Mouse (Mus musculus) MEL (cell line): ENCODE data around the gene Chchd10.

Experiments
- BHLHE40 ChIP-seq: IDR thresholded peaks from 2 replicates; pipeline ENCODE4 v1.6.1; 2012; ENCODE audit warnings: low read depth, mild to moderate bottlenecking, inconsistent platforms, low read length, improper control_type of control experiment, borderline replicate concordance
- CTCF ChIP-seq, 3 experiments: IDR thresholded peaks in 2 of 3; conservative IDR thresholded peaks in 1 of 3; 2 replicates each; pipeline ENCODE4 v1.5.1; 2011 to 2012; ENCODE audit warnings: low read length in 3 of 3, low read depth in 2 of 3, mild to moderate bottlenecking in 2 of 3, improper control_type of control experiment in 1 of 3, inconsistent platforms in 1 of 3, mixed read lengths in 1 of 3, moderate library complexity in 1 of 3; ENCODE audit not compliant: control insufficient read depth in 1 of 3, insufficient read depth in 1 of 3, poor library complexity in 1 of 3, severe bottlenecking in 1 of 3
- EP300 ChIP-seq, 2 experiments: IDR thresholded peaks; 2 replicates each; pipeline ENCODE4 v1.6.1; 2011; ENCODE audit warnings: improper control_type of control experiment in 2 of 2, low read length in 2 of 2, low read depth in 1 of 2, mild to moderate bottlenecking in 1 of 2
- GATA1 ChIP-seq: IDR thresholded peaks from 2 replicates; pipeline ENCODE4 v1.6.1; 2011; ENCODE audit warnings: low read depth, low read length, improper control_type of control experiment
- JUND ChIP-seq: IDR thresholded peaks from 2 replicates; pipeline ENCODE4 v1.6.1; 2011; ENCODE audit warnings: low read depth, mild to moderate bottlenecking, improper control_type of control experiment, low read length
- POLR2A ChIP-seq, 2 experiments: IDR thresholded peaks; 2 replicates each; pipeline ENCODE4 v1.6.1; 2011 to 2012; ENCODE audit warnings: low read length in 2 of 2, mild to moderate bottlenecking in 2 of 2, control low read depth in 1 of 2, improper control_type of control experiment in 1 of 2, low read depth in 1 of 2, moderate library complexity in 1 of 2; ENCODE audit not compliant: control insufficient read depth in 1 of 2, insufficient read depth in 1 of 2, poor library complexity in 1 of 2
- TCF12 ChIP-seq: IDR thresholded peaks from 2 replicates; pipeline ENCODE4 v1.6.1; 2014; ENCODE audit warnings: low read depth, mild to moderate bottlenecking, inconsistent platforms, low read length, improper control_type of control experiment, moderate library complexity
- USF1 ChIP-seq: IDR thresholded peaks from 2 replicates; pipeline ENCODE4 v1.6.1; 2014; ENCODE audit warnings: low read depth, mild to moderate bottlenecking, inconsistent platforms, low read length, improper control_type of control experiment, moderate library complexity
- ZC3H11A ChIP-seq: IDR thresholded peaks from 2 replicates; pipeline ENCODE4 v1.6.1; 2012; ENCODE audit warnings: low read depth, mild to moderate bottlenecking, inconsistent platforms, low read length, improper control_type of control experiment
- ZKSCAN1 ChIP-seq: IDR thresholded peaks from 2 replicates; pipeline ENCODE4 v1.6.1; 2012; ENCODE audit warnings: low read depth, mild to moderate bottlenecking, inconsistent platforms, low read length, improper control_type of control experiment, moderate library complexity
- ZNF384 ChIP-seq: IDR thresholded peaks from 2 replicates; pipeline ENCODE4 v1.6.1; 2012; ENCODE audit warnings: low read depth, mild to moderate bottlenecking, inconsistent platforms, low read length, improper control_type of control experiment

GRCm38 (mm10) chr10:75910698-75911097 lies 22.2 kb upstream of the Chchd10 start:
- TF ChIP-seq JUND (no peak), ZNF384 (no peak), BHLHE40 (no peak), CTCF (IDR thresholded peaks at IDR 0.05 in 2 of 3, conservative IDR thresholded peaks at IDR 0.05 in 1 of 3; ENCODE audit: control insufficient read depth in 1 of 3, insufficient read depth in 1 of 3, low read depth in 2 of 3, low read length in 3 of 3, poor library complexity in 1 of 3, severe bottlenecking in 1 of 3) (no peak), USF1 (no peak), POLR2A (IDR thresholded peaks at IDR 0.05; ENCODE audit: control insufficient read depth in 1 of 2, insufficient read depth in 1 of 2, low read depth in 1 of 2, low read length in 2 of 2, poor library complexity in 1 of 2) (no peak), EP300 (IDR thresholded peaks at IDR 0.05; ENCODE audit: low read depth in 1 of 2, low read length in 2 of 2) (no peak), TCF12 (no peak), GATA1 (no peak), ZC3H11A (no peak), ZKSCAN1 (no peak)
